Mouse (Mus musculus): Measurements from ENCODE around the gene Grrp1. TPM values are rescaled to one million over a fixed set of nuclear protein-coding genes. Genes with fewer than 3 reads are reported as not detected.

Gene Grrp1
- polyA plus RNA-seq, 1 experiment from 2014 or later = 9.0 TPM

DNA sequence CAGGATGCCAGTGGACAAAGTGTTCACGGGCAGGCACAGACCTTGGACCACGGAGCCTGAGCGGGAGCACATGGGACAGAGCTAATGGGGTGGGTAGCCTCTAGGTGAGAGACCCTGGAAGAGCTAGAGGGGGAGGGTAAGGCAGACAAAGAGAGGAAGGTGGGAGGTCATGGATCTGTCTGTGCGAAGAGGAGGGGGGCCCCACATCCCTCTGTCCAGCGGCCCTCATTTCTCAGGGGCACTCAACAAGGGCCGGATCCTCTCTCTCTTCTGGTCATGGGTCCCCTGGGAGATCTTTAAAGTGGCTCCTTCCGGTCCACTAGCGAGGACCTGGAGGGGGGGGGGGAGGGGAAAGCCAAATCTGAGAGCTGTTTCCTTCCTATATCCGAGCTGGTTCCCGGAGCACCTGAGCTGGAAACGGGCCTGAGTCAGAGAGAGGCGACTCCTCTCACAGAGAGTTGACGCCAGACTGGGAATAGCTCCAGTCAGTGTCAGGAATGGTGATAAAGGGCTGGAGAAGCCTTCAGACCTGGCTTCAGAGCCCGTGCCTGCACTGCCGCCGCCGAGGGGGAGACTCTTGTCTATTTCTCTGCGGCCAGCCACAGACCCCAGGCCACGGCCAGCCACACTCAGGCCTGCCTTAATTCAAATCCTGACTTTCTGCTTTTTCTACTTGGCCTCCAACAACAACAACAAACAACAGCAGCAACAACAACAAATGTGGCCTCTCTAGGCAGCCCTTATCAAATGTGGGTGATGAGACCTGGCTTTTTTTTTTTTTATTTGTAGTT is 2.7 kb upstream of the Grrp1 start:
- Histone ChIP-seq H3K4me2 (ENCODE audit: low read depth, low read length) (no peak overlapping the region), H3K9me3 (ENCODE audit: control insufficient read depth, low read length) (no peaks in the 10 kb centered on the region), H3K4me3 (ENCODE audit: low read length) (no peak overlapping the region), H3K4me1 (replicated peaks; ENCODE audit: control insufficient read depth, insufficient read depth, low read length) (peaks cover 35% of the 10 kb centered on the region), H3K9ac (ENCODE audit: low read length) (no peak overlapping the region), H3K27me3 (ENCODE audit: control insufficient read depth, insufficient read depth, low read depth, low read length) (peaks cover 26% of the 10 kb centered on the region), H3K36me3 (ENCODE audit: control insufficient read depth, insufficient read depth, low read length) (no peaks in the 10 kb centered on the region), H3K27ac (ENCODE audit: low read length) (peak overlapping the region; percentile 58)
- 19% methylated on average over 19 of the region's 19 CpGs for WGBS
- peak; percentile 21; the same call in 1 of the 2 replicates for ATAC-seq (ENCODE audit: low read depth)

DNA sequence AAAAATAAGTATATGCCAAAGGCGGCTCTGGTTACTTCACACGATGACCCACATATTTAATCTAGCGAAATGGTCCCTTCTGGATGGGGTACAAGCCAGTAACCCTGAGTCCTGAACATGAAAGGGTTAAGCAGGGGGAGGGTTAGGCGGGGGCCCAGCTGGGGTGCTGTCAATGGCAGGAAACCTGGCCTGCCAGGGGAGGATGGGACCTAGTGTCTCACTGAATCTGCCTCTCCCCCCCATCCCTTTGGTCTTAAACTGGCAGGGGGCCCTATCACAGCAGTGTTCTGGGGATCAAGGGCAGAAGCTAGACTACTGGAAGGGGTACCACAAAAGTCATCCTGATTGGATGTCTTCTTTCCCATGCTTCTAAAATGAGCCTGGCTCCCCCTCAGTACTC is 1.9 kb upstream of the Grrp1 start:
- 34% methylated on average over 4 of the region's 4 CpGs for WGBS
- Histone ChIP-seq H3K4me2 (ENCODE audit: low read depth, low read length) (no peak overlapping the region), H3K27ac (ENCODE audit: low read length) (peak overlapping the region; percentile 58), H3K27me3 (ENCODE audit: control insufficient read depth, insufficient read depth, low read depth, low read length) (peaks cover 34% of the 10 kb centered on the region), H3K9ac (ENCODE audit: low read length) (0 out of 2 replicates have a peak overlapping the region, but pooled peaks have one; percentile 31), H3K4me3 (ENCODE audit: low read length) (no peak overlapping the region), H3K9me3 (ENCODE audit: control insufficient read depth, low read length) (no peaks in the 10 kb centered on the region), H3K36me3 (ENCODE audit: control insufficient read depth, insufficient read depth, low read length) (no peaks in the 10 kb centered on the region), H3K4me1 (replicated peaks; ENCODE audit: control insufficient read depth, insufficient read depth, low read length) (peaks cover 40% of the 10 kb centered on the region)
- peak; percentile 27; the same call in 1 of the 2 replicates for ATAC-seq (ENCODE audit: low read depth)

DNA sequence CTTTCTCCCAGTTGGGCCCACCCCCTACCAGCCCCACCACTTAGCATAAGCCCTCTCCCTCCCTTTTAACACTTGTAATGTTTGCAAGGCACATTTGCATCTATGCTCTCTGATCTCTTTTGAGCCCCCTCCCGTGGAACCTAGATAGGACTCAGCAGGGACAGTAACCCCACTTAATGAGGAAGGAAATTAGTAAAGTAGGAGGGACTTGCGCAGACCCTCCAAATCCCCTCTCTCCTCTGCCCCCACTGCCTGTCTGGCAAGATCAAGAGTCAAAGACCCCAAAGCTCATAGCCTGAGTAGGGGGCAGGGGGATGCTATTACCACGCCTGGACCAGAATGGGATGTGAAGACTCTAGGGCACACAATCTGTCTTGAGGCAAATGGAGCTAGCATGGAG is 929 bp upstream of the Grrp1 start:
- no peak overlapping the region for H3K4me3 ChIP-seq (ENCODE audit: low read length)
- no peaks in the 10 kb centered on the region for H3K9me3 ChIP-seq (ENCODE audit: control insufficient read depth, low read length)
- no peak overlapping the region for H3K27ac ChIP-seq (ENCODE audit: low read length)
- H3K4me2 ChIP-seq (ENCODE audit: low read depth, low read length) = no peak overlapping the region
- WGBS = 50% methylated on average over 3 of the region's 3 CpGs
- no peak overlapping the region for H3K9ac ChIP-seq (ENCODE audit: low read length)
- H3K27me3 ChIP-seq (ENCODE audit: control insufficient read depth, insufficient read depth, low read depth, low read length) = peaks cover 44% of the 10 kb centered on the region
- peaks cover 42% of the 10 kb centered on the region for H3K4me1 ChIP-seq (replicated peaks; ENCODE audit: control insufficient read depth, insufficient read depth, low read length)
- H3K36me3 ChIP-seq (ENCODE audit: control insufficient read depth, insufficient read depth, low read length) = no peaks in the 10 kb centered on the region
- no peak for ATAC-seq (ENCODE audit: low read depth)

DNA sequence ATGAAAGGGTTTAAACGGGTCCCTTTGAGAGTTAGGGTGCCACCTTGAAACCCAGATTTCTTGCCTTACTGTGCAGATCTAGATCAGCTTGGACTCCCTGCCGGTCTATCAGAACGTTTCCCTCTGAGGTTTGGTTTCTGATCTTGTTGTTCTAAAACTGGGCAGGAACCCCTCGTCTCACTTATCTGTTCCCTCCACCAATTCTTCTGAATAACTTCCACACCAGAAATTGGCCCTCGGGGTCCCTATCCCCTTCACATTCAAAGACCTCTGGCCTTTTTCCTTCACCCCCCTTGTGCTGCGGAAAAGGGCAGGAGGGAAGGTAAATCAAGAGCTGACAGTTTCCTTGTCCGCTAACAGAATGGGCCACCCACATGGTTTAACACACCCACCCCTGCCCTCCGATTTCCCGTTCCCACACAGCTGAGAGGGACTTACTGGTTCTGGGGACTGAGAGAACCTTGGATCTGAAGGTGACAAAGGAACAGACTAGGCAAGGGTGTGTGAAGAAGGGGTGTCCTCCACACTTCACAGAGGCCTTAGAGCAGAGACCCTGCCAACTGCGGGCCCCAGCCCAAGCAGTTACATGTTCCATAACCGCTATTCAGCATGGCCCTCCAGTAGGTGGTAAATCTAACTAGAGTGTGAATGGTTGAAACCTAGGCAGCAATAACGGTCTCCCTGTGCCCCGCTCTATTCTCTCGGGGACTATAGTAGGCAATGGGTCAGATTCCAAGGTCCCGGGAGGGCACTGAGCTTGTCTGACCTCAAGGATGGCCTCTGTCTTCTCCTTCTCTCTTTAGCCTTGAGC is 790 bp downstream of the Grrp1 start:
- Histone ChIP-seq H3K36me3 (ENCODE audit: control insufficient read depth, insufficient read depth, low read length) (no peaks in the 10 kb centered on the region), H3K9me3 (ENCODE audit: control insufficient read depth, low read length) (no peaks in the 10 kb centered on the region), H3K4me3 (ENCODE audit: low read length) (peak overlapping the region; percentile 51), H3K27me3 (ENCODE audit: control insufficient read depth, insufficient read depth, low read depth, low read length) (peaks cover 50% of the 10 kb centered on the region), H3K27ac (ENCODE audit: low read length) (peak overlapping the region; percentile 77), H3K4me1 (replicated peaks; ENCODE audit: control insufficient read depth, insufficient read depth, low read length) (peaks cover 40% of the 10 kb centered on the region), H3K4me2 (ENCODE audit: low read depth, low read length) (peak overlapping the region; percentile 86), H3K9ac (ENCODE audit: low read length) (peak overlapping the region; percentile 61)
- no peak for ATAC-seq (ENCODE audit: low read depth)
- 20% methylated on average over 15 of the region's 15 CpGs for WGBS

- Histone ChIP-seq H3K4me3 (ENCODE audit: low read length) (peak overlapping the region; percentile 51), H3K9me3 (ENCODE audit: control insufficient read depth, low read length) (no peaks in the 10 kb centered on the region), H3K27ac (ENCODE audit: low read length) (peak overlapping the region; percentile 77), H3K27me3 (ENCODE audit: control insufficient read depth, insufficient read depth, low read depth, low read length) (peaks cover 54% of the 10 kb centered on the region), H3K36me3 (ENCODE audit: control insufficient read depth, insufficient read depth, low read length) (no peaks in the 10 kb centered on the region), H3K4me2 (ENCODE audit: low read depth, low read length) (peak overlapping the region; percentile 86), H3K9ac (ENCODE audit: low read length) (peak overlapping the region; percentile 61), H3K4me1 (replicated peaks; ENCODE audit: control insufficient read depth, insufficient read depth, low read length) (peaks cover 34% of the 10 kb centered on the region)
- WGBS = 18% methylated on average over 22 of the region's 22 CpGs
- ATAC-seq (ENCODE audit: low read depth) = peak; percentile 36
Observed at GRCm38 (mm10) chr4:134252131-134252910, 1.6 kb downstream of the Grrp1 start.

DNA sequence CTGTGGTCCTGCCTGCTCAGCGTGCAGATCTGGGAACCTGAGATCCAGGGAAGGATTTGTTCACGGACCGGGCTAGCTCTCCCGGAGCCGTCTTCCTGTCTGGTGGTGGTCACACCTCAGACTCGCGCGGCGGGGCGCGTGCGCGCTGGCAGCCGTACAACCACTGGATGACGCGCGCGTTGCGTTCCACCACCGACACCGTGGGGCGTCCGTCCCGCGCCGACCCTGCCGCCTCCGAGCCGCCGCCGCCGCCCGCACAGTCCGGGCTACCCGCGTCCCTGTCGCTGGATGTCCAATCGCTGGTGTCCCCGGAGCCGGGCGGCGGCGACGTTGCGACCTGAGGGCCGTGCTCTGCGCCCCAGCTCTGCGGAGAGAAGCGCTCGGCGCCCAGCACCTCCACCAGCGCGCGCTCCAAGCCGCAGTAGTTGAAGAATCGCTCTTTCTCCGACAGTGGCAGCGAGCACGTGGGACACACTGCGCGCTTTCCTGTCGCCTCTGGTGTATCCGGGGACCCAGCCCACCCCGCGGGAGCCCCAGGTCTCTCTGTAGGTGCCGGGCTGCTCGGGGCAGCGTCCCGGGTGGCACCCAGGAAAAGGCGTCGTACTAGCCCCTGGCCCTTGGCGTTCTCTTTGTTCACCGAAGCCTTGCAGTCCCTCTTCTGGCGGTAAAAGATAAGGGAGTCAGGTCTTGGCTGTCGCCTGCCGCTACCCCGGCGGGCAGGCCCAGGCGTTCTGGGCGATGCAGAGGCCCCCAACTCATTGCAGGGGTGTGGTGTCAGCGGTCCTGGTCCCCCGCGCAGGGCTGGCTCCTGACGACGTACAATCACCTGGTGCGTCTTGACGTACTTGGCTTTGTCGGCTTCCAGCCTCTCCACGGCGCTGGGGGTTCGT is 2.4 kb downstream of the Grrp1 start:
- Histone ChIP-seq H3K4me3 (ENCODE audit: low read length) (peak overlapping the region; percentile 51), H3K9me3 (ENCODE audit: control insufficient read depth, low read length) (no peaks in the 10 kb centered on the region), H3K9ac (ENCODE audit: low read length) (peak overlapping the region; percentile 57), H3K4me1 (replicated peaks; ENCODE audit: control insufficient read depth, insufficient read depth, low read length) (peaks cover 29% of the 10 kb centered on the region), H3K27ac (ENCODE audit: low read length) (peak overlapping the region; percentile 77), H3K4me2 (ENCODE audit: low read depth, low read length) (peak overlapping the region; percentile 86), H3K36me3 (ENCODE audit: control insufficient read depth, insufficient read depth, low read length) (no peaks in the 10 kb centered on the region), H3K27me3 (ENCODE audit: control insufficient read depth, insufficient read depth, low read depth, low read length) (peaks cover 61% of the 10 kb centered on the region)
- WGBS = 1% methylated on average over 89 of the region's 91 CpGs
- ATAC-seq (ENCODE audit: low read depth) = 0 out of 2 replicates have a peak, but pooled peaks have one; percentile 6

GRCm38 (mm10) chr4:134250930-134251240 is 3.0 kb downstream of the Grrp1 start:
- H3K9ac ChIP-seq (ENCODE audit: low read length) = peak overlapping the region; percentile 57
- H3K9me3 ChIP-seq (ENCODE audit: control insufficient read depth, low read length) = no peaks in the 10 kb centered on the region
- H3K4me2 ChIP-seq (ENCODE audit: low read depth, low read length) = peak overlapping the region; percentile 86
- peaks cover 28% of the 10 kb centered on the region for H3K4me1 ChIP-seq (replicated peaks; ENCODE audit: control insufficient read depth, insufficient read depth, low read length)
- no peaks in the 10 kb centered on the region for H3K36me3 ChIP-seq (ENCODE audit: control insufficient read depth, insufficient read depth, low read length)
- peak overlapping the region; percentile 51 for H3K4me3 ChIP-seq (ENCODE audit: low read length)
- WGBS = 18% methylated on average over 10 of the region's 10 CpGs
- ATAC-seq (ENCODE audit: low read depth) = no peak
- no peak overlapping the region for H3K27ac ChIP-seq (ENCODE audit: low read length)
- H3K27me3 ChIP-seq (ENCODE audit: control insufficient read depth, insufficient read depth, low read depth, low read length) = peaks cover 61% of the 10 kb centered on the region

- ATAC-seq (ENCODE audit: low read depth) = no peak
- H3K4me2 ChIP-seq (ENCODE audit: low read depth, low read length) = peak overlapping the region; percentile 86
- H3K27ac ChIP-seq (ENCODE audit: low read length) = no peak overlapping the region
- no peaks in the 10 kb centered on the region for H3K9me3 ChIP-seq (ENCODE audit: control insufficient read depth, low read length)
- H3K36me3 ChIP-seq (ENCODE audit: control insufficient read depth, insufficient read depth, low read length) = no peaks in the 10 kb centered on the region
- WGBS = 17% methylated on average over 27 of the region's 27 CpGs
- H3K4me3 ChIP-seq (ENCODE audit: low read length) = peak overlapping the region; percentile 51
- H3K27me3 ChIP-seq (ENCODE audit: control insufficient read depth, insufficient read depth, low read depth, low read length) = peaks cover 61% of the 10 kb centered on the region
- H3K4me1 ChIP-seq (replicated peaks; ENCODE audit: control insufficient read depth, insufficient read depth, low read length) = peaks cover 30% of the 10 kb centered on the region
- peak overlapping the region; percentile 57 for H3K9ac ChIP-seq (ENCODE audit: low read length)
Observed at GRCm38 (mm10) chr4:134250116-134250929, 3.6 kb downstream of the Grrp1 start.

Data from lung, embryonic 16.5 days (tissue).